ENCODE assay signal across 22 mouse cellular contexts in genomic region chr11:77975873-77976272, GRCm38 (mm10). TPM values are rescaled to one million over a fixed set of nuclear protein-coding genes. Genes with fewer than 3 reads are reported as not detected.
A peak's percentile ranks its signal among the peaks of the same experiment; 100 is the strongest.
DNase-seq lines count a peak whose midpoint lies in the region; ATAC-seq and TF ChIP-seq lines count a peak whose summit lies in the region.
"Had no signal": no experiment of that assay in that cellular context is flagged by ENCODE, and none has a peak within 500 bp of the region (broad histone marks: within the 10 kb centered on the region; RNA-seq: fewer than 3 reads in every experiment).

No protein-coding gene starts in this region.

- peak; percentile 37; the same call in 1 of the 2 replicates for TF ChIP-seq CTCF in kidney, postnatal 0 days (IDR thresholded peaks at IDR 0.05; ENCODE audit: low read depth)
- no peak; the same call in 1 of the 2 replicates for TF ChIP-seq CTCF in kidney, adult 2 months (conservative IDR thresholded peaks at IDR 0.05; ENCODE audit: insufficient read depth, insufficient read length, low read depth, low read length)
- TF ChIP-seq CTCF in midbrain, postnatal 0 days (IDR thresholded peaks at IDR 0.05): peak; percentile 52
- peak; percentile 34; the same call in 1 of the 2 replicates for TF ChIP-seq CTCF in stomach, postnatal 0 days (IDR thresholded peaks at IDR 0.05; ENCODE audit: low read depth)

- H3K4me1 ChIP-seq in forebrain, embryonic 11.5 days (replicated peaks; ENCODE audit: control insufficient read depth, insufficient read depth, low read length): no peaks in the 10 kb centered on the region
- 0 out of 2 replicates have a peak, but pooled peaks cover 6% of the 10 kb centered on the region for H3K4me1 ChIP-seq in forebrain, embryonic 12.5 days
- H3K4me1 ChIP-seq in kidney, postnatal 0 days (replicated peaks; ENCODE audit: insufficient read depth, low read length): no peaks in the 10 kb centered on the region
- no peaks in the 10 kb centered on the region for H3K4me1 ChIP-seq in kidney, adult 2 months (ENCODE audit: control insufficient read depth, insufficient read depth, low read length)
- no peaks in the 10 kb centered on the region for H3K4me1 ChIP-seq in midbrain, postnatal 0 days (ENCODE audit: insufficient read depth, low read length)
- no peaks in the 10 kb centered on the region for H3K4me1 ChIP-seq in midbrain, embryonic 14.5 days (ENCODE audit: control insufficient read depth, insufficient read depth, low read length)
- no peaks in the 10 kb centered on the region for H3K4me1 ChIP-seq in stomach, postnatal 0 days (replicated peaks; ENCODE audit: control insufficient read depth, insufficient read depth)
- H3K4me1 ChIP-seq: heart, embryonic 13.5 days had no signal

- H3K36me3 ChIP-seq in forebrain, embryonic 11.5 days (ENCODE audit: control insufficient read depth, insufficient read depth, low read length): no peaks in the 10 kb centered on the region
- H3K36me3 ChIP-seq in forebrain, embryonic 12.5 days (replicated peaks): peaks cover 10% of the 10 kb centered on the region; the same call in 1 of the 2 replicates
- H3K36me3 ChIP-seq in kidney, postnatal 0 days (ENCODE audit: insufficient read depth, low read length): no peaks in the 10 kb centered on the region
- no peaks in the 10 kb centered on the region for H3K36me3 ChIP-seq in kidney, adult 2 months (ENCODE audit: control insufficient read depth, insufficient read depth, low read length)
- H3K36me3 ChIP-seq in midbrain, postnatal 0 days (ENCODE audit: insufficient read depth, low read length): peaks cover 27% of the 10 kb centered on the region
- peaks cover 49% of the 10 kb centered on the region for H3K36me3 ChIP-seq in midbrain, embryonic 14.5 days (ENCODE audit: control insufficient read depth, insufficient read depth, low read length)
- H3K36me3 ChIP-seq in stomach, postnatal 0 days (ENCODE audit: control insufficient read depth, insufficient read depth, low read length): no peaks in the 10 kb centered on the region
- H3K36me3 ChIP-seq: embryonic facial prominence, embryonic 10.5 days; heart, embryonic 13.5 days had no signal

- no peak overlapping the region for H3K9ac ChIP-seq in forebrain, embryonic 11.5 days (ENCODE audit: low read length)
- H3K9ac ChIP-seq in forebrain, embryonic 12.5 days: no peak overlapping the region
- no peak overlapping the region for H3K9ac ChIP-seq in kidney, postnatal 0 days (ENCODE audit: low read depth, low read length)
- no peak overlapping the region for H3K9ac ChIP-seq in midbrain, postnatal 0 days (replicated peaks; ENCODE audit: low read length, poor library complexity, severe bottlenecking)
- no peak overlapping the region for H3K9ac ChIP-seq in midbrain, embryonic 14.5 days (replicated peaks; ENCODE audit: low read length)
- H3K9ac ChIP-seq in stomach, postnatal 0 days (ENCODE audit: low read length): no peak overlapping the region
- H3K9ac ChIP-seq: heart, embryonic 13.5 days; hindbrain, embryonic 12.5 days had no signal

- WGBS in forebrain, embryonic 11.5 days: 54% methylated on average over 4 of the region's 4 CpGs
- WGBS in forebrain, embryonic 12.5 days: 37% methylated on average over 4 of the region's 4 CpGs
- WGBS in kidney, postnatal 0 days: 36% methylated on average over 4 of the region's 4 CpGs
- WGBS in kidney, adult 2 months: 30% methylated on average over 4 of the region's 4 CpGs
- 59% methylated on average over 4 of the region's 4 CpGs for WGBS in midbrain, postnatal 0 days
- WGBS in midbrain, embryonic 14.5 days: 37% methylated on average over 4 of the region's 4 CpGs
- 15% methylated on average over 4 of the region's 4 CpGs for WGBS in stomach, postnatal 0 days

- no peak for ATAC-seq in forebrain, embryonic 11.5 days (replicated peaks; ENCODE audit: low FRiP score)
- ATAC-seq in forebrain, embryonic 12.5 days (ENCODE audit: low FRiP score): no peak
- ATAC-seq in kidney, postnatal 0 days (replicated peaks; ENCODE audit: low FRiP score, low read depth): no peak
- ATAC-seq in midbrain, postnatal 0 days (ENCODE audit: low FRiP score): no peak
- no peak for ATAC-seq in midbrain, embryonic 14.5 days (ENCODE audit: low FRiP score, low TSS enrichment)
- ATAC-seq in stomach, postnatal 0 days (ENCODE audit: low FRiP score, low TSS enrichment): no peak
- ATAC-seq: CD4-positive, CD25-positive, alpha-beta regulatory T cell, adult 4 months; forebrain, embryonic 16.5 days; hindbrain, embryonic 16.5 days; Patski had no signal

- no peak overlapping the region for H3K4me3 ChIP-seq in forebrain, embryonic 11.5 days (ENCODE audit: low read depth, low read length)
- H3K4me3 ChIP-seq in forebrain, embryonic 12.5 days (replicated peaks): no peak overlapping the region
- no peak overlapping the region for H3K4me3 ChIP-seq in kidney, postnatal 0 days (replicated peaks; ENCODE audit: low read depth, low read length)
- no peak overlapping the region for H3K4me3 ChIP-seq in kidney, adult 2 months (ENCODE audit: insufficient read depth, low read depth, low read length)
- no peak overlapping the region for H3K4me3 ChIP-seq in midbrain, postnatal 0 days (ENCODE audit: low read depth, low read length)
- no peak overlapping the region for H3K4me3 ChIP-seq in midbrain, embryonic 14.5 days (replicated peaks; ENCODE audit: low read depth, low read length)
- H3K4me3 ChIP-seq in stomach, postnatal 0 days (ENCODE audit: low read depth, low read length): no peak overlapping the region
- H3K4me3 ChIP-seq: embryonic facial prominence, embryonic 10.5 days; heart, embryonic 13.5 days; hindbrain, embryonic 12.5 days had no signal

- TF ChIP-seq POLR2A in kidney, adult 2 months (IDR thresholded peaks at IDR 0.05; ENCODE audit: low read depth, low read length): no peak

- H3K27ac ChIP-seq in forebrain, embryonic 11.5 days (ENCODE audit: low read depth, low read length): no peak overlapping the region
- H3K27ac ChIP-seq in forebrain, embryonic 12.5 days: no peak overlapping the region
- no peak overlapping the region for H3K27ac ChIP-seq in kidney, postnatal 0 days
- H3K27ac ChIP-seq in kidney, adult 2 months (ENCODE audit: insufficient read depth, low read depth, low read length): no peak overlapping the region
- H3K27ac ChIP-seq in midbrain, postnatal 0 days (ENCODE audit: low read depth, low read length): no peak overlapping the region
- H3K27ac ChIP-seq in midbrain, embryonic 14.5 days (replicated peaks; ENCODE audit: low read depth, low read length): no peak overlapping the region
- H3K27ac ChIP-seq in stomach, postnatal 0 days (replicated peaks): no peak overlapping the region
- H3K27ac ChIP-seq: embryonic facial prominence, embryonic 10.5 days; heart, embryonic 13.5 days; hindbrain, embryonic 12.5 days had no signal

- no peak overlapping the region for H3K4me2 ChIP-seq in forebrain, embryonic 11.5 days (ENCODE audit: low read depth, low read length, severe bottlenecking)
- H3K4me2 ChIP-seq in forebrain, embryonic 12.5 days: no peak overlapping the region
- H3K4me2 ChIP-seq in kidney, postnatal 0 days (ENCODE audit: low read length): no peak overlapping the region
- H3K4me2 ChIP-seq in midbrain, postnatal 0 days (ENCODE audit: low read depth, low read length, poor library complexity, severe bottlenecking): no peak overlapping the region
- H3K4me2 ChIP-seq in midbrain, embryonic 14.5 days (ENCODE audit: low read length): no peak overlapping the region
- H3K4me2 ChIP-seq in stomach, postnatal 0 days (replicated peaks; ENCODE audit: low read depth): no peak overlapping the region
- H3K4me2 ChIP-seq: heart, embryonic 13.5 days; hindbrain, embryonic 12.5 days had no signal

- no peaks in the 10 kb centered on the region for H3K27me3 ChIP-seq in forebrain, embryonic 11.5 days (ENCODE audit: control insufficient read depth, insufficient read depth, low read length)
- H3K27me3 ChIP-seq in forebrain, embryonic 12.5 days: peaks cover 62% of the 10 kb centered on the region
- 0 out of 2 replicates have a peak, but pooled peaks cover 3% of the 10 kb centered on the region for H3K27me3 ChIP-seq in kidney, postnatal 0 days (ENCODE audit: insufficient read depth, low read length)
- no peaks in the 10 kb centered on the region for H3K27me3 ChIP-seq in kidney, adult 2 months (replicated peaks; ENCODE audit: control insufficient read depth, insufficient read depth, low read length)
- no peaks in the 10 kb centered on the region for H3K27me3 ChIP-seq in midbrain, postnatal 0 days (ENCODE audit: insufficient read depth, low read length)
- no peaks in the 10 kb centered on the region for H3K27me3 ChIP-seq in midbrain, embryonic 14.5 days (ENCODE audit: control insufficient read depth, insufficient read depth, low read length)
- no peaks in the 10 kb centered on the region for H3K27me3 ChIP-seq in stomach, postnatal 0 days (ENCODE audit: control insufficient read depth, insufficient read depth, low read length)

- peak; percentile 43 for DNase-seq in forebrain, embryonic 11.5 days (ENCODE audit: low spot score)
- DNase-seq in kidney, postnatal 0 days (ENCODE audit: low spot score): no peak
- DNase-seq in kidney, adult 2 months: no peak
- no peak for DNase-seq in midbrain, postnatal 0 days (ENCODE audit: low spot score)
- DNase-seq in midbrain, embryonic 14.5 days: no peak
- DNase-seq in stomach, postnatal 0 days (ENCODE audit: low spot score): peak; percentile 7
- no peak for DNase-seq in urinary bladder, postnatal 14 days (ENCODE audit: low spot score)
- DNase-seq: adrenal gland, adult 8-10 months; adrenal gland, postnatal 36 days; B cell, adult 2 months; gastrocnemius, postnatal 36 days; heart, adult 11 months; heart, postnatal 36 days had no signal

- no peak for TF ChIP-seq EP300 in stomach, postnatal 0 days (optimal IDR thresholded peaks at IDR 0.05)

- H3K9me3 ChIP-seq in forebrain, embryonic 11.5 days (ENCODE audit: control insufficient read depth, low read length): no peaks in the 10 kb centered on the region
- H3K9me3 ChIP-seq in forebrain, embryonic 12.5 days: no peaks in the 10 kb centered on the region
- H3K9me3 ChIP-seq in kidney, postnatal 0 days (replicated peaks; ENCODE audit: low read length): no peaks in the 10 kb centered on the region
- no peaks in the 10 kb centered on the region for H3K9me3 ChIP-seq in midbrain, postnatal 0 days (ENCODE audit: low read length)
- no peaks in the 10 kb centered on the region for H3K9me3 ChIP-seq in midbrain, embryonic 14.5 days (ENCODE audit: control insufficient read depth, low read length)
- no peaks in the 10 kb centered on the region for H3K9me3 ChIP-seq in stomach, postnatal 0 days (ENCODE audit: control insufficient read depth, low read length)
- H3K9me3 ChIP-seq: embryonic facial prominence, embryonic 10.5 days; heart, embryonic 13.5 days; hindbrain, embryonic 12.5 days had no signal

RNA-seq across cellular contexts. Expression of gene Phf12, which starts 6.7 kb away (rescaled TPM):
- polyA plus RNA-seq in forebrain, embryonic 11.5 days (2014; fragmentation: Nextera tagmentation; extraction: Ambion mirVana): 29.6 and 30.5 TPM in 2 replicates
- 29.1 and 29.6 TPM in 2 replicates for polyA plus RNA-seq in forebrain, embryonic 12.5 days (2016; fragmentation: Nextera tagmentation; extraction: Ambion mirVana)
- 9.3 and 11.1 TPM in 2 replicates for polyA plus RNA-seq in kidney, postnatal 0 days (2015; fragmentation: Nextera tagmentation; extraction: Ambion mirVana)
- 33.0 and 35.7 TPM in 2 replicates for polyA plus RNA-seq in kidney, adult 2 months (2012; rRNA removed)
- total RNA-seq in midbrain, postnatal 0 days (2014; rRNA removed): 31.6 and 53.9 TPM in 2 replicates
- polyA plus RNA-seq in midbrain, postnatal 0 days (2015; fragmentation: Nextera tagmentation; extraction: Ambion mirVana): 9.3 and 9.9 TPM in 2 replicates
- polyA plus RNA-seq in midbrain, embryonic 14.5 days (2014; fragmentation: Nextera tagmentation; extraction: Ambion mirVana): 18.5 and 20.3 TPM in 2 replicates
- polyA plus RNA-seq in stomach, postnatal 0 days (2015; fragmentation: Nextera tagmentation; extraction: Ambion mirVana): 5.3 and 6.9 TPM in 2 replicates

RNA-seq across cellular contexts. Expression of gene Sez6, which starts 45.3 kb away (rescaled TPM):
- polyA plus RNA-seq in forebrain, embryonic 11.5 days (2014; fragmentation: Nextera tagmentation; extraction: Ambion mirVana): 14.3 and 16.7 TPM in 2 replicates
- 54.0 and 62.2 TPM in 2 replicates for polyA plus RNA-seq in forebrain, embryonic 12.5 days (2016; fragmentation: Nextera tagmentation; extraction: Ambion mirVana)
- 0.17 TPM in 1 of 2 replicates, not detected in the other for polyA plus RNA-seq in kidney, postnatal 0 days (2015; fragmentation: Nextera tagmentation; extraction: Ambion mirVana)
- 0.12 and 0.27 TPM in 2 replicates for polyA plus RNA-seq in kidney, adult 2 months (2012; rRNA removed)
- total RNA-seq in midbrain, postnatal 0 days (2014; rRNA removed): 160 and 173 TPM in 2 replicates
- 121 and 125 TPM in 2 replicates for polyA plus RNA-seq in midbrain, postnatal 0 days (2015; fragmentation: Nextera tagmentation; extraction: Ambion mirVana)
- polyA plus RNA-seq in midbrain, embryonic 14.5 days (2014; fragmentation: Nextera tagmentation; extraction: Ambion mirVana): 121 and 124 TPM in 2 replicates
- 1.2 and 1.4 TPM in 2 replicates for polyA plus RNA-seq in stomach, postnatal 0 days (2015; fragmentation: Nextera tagmentation; extraction: Ambion mirVana)
- polyA plus RNA-seq: CD4-positive, CD25-positive, alpha-beta regulatory T cell, adult 4 months; heart, postnatal 0 days; Patski had no signal

RNA-seq across cellular contexts. Expression of gene Dhrs13, which starts 56.2 kb away (rescaled TPM):
- 18.8 and 22.1 TPM in 2 replicates for polyA plus RNA-seq in forebrain, embryonic 11.5 days (2014; fragmentation: Nextera tagmentation; extraction: Ambion mirVana)
- polyA plus RNA-seq in forebrain, embryonic 12.5 days (2016; fragmentation: Nextera tagmentation; extraction: Ambion mirVana): 20.6 and 21.2 TPM in 2 replicates
- polyA plus RNA-seq in kidney, postnatal 0 days (2015; fragmentation: Nextera tagmentation; extraction: Ambion mirVana): 13.6 and 15.2 TPM in 2 replicates
- 7.1 and 9.3 TPM in 2 replicates for polyA plus RNA-seq in kidney, adult 2 months (2012; rRNA removed)
- total RNA-seq in midbrain, postnatal 0 days (2014; rRNA removed): 69.3 and 77.7 TPM in 2 replicates
- polyA plus RNA-seq in midbrain, postnatal 0 days (2015; fragmentation: Nextera tagmentation; extraction: Ambion mirVana): 61.9 and 62.1 TPM in 2 replicates
- polyA plus RNA-seq in midbrain, embryonic 14.5 days (2014; fragmentation: Nextera tagmentation; extraction: Ambion mirVana): 51.3 and 62.5 TPM in 2 replicates
- polyA plus RNA-seq in stomach, postnatal 0 days (2015; fragmentation: Nextera tagmentation; extraction: Ambion mirVana): 7.3 and 7.9 TPM in 2 replicates

Comparison
In these comparisons a context has a peak if more than half of its experiments do, and no peak if none do; other contexts are left out.
1. DNase-seq: peak in forebrain, embryonic 11.5 days (single experiment) and stomach, postnatal 0 days (single experiment); none in kidney, postnatal 0 days (single experiment), kidney, adult 2 months (single experiment), midbrain, postnatal 0 days (single experiment), midbrain, embryonic 14.5 days (single experiment) and urinary bladder, postnatal 14 days (single experiment).